Mouse (Mus musculus) adrenal gland, adult 10 weeks (tissue): ENCODE results near the gene Gm12184. TPM values are rescaled to one million over a fixed set of nuclear protein-coding genes. Genes with fewer than 3 reads are reported as not detected.

Experiments used
- polyA plus RNA-seq: library from polyadenylated mRNA; stranded (reverse); fragments of 350-450 nt; fragmentation: Illumina TruSeq; extraction: RNeasy Lipid Tissue Mini Kit (QIAGEN cat#74804); gene quantifications from one replicate; pipeline ENCODE4 v1.2.3, GENCODE M21; 2014; ENCODE audit warnings: low read depth, low replicate concordance

The Gm12184 gene
- 18.0 TPM for polyA plus RNA-seq

GRCm38 (mm10) chr11:48825979-48826751, at the start of gene Gm12184, which contains the start of gene Trim7:
Gene Gm12184, minus strand, starts transcription at chr11:48826655.
Gene Trim7, plus strand, starts transcription at chr11:48826140.

GRCm38 (mm10) chr11:48871201-48871772, 44.8 kb upstream of the Gm12184 start, which contains the start of gene Irgm1:
Gene Irgm1, minus strand, starts transcription at chr11:48871683.

GRCm38 (mm10) chr11:48816800-48817665, 9.4 kb downstream of the Gm12184 start, which contains the start of gene Trim41:
Gene Trim41, minus strand, starts transcription at chr11:48817353.

GRCm38 (mm10) chr11:48799921-48800701, 26.3 kb downstream of the Gm12184 start, which contains the start of gene Rack1:
Gene Rack1, plus strand, starts transcription at chr11:48800332.

Other genes starting within 250 kb of the Gm12184 start
- 110 TPM for gene Rack1, start 26.3 kb downstream of the Gm12184 start, polyA plus RNA-seq
- 14.2 TPM for gene Trim41, start 9.3 kb downstream of the Gm12184 start, polyA plus RNA-seq
- gene Trim7, start 515 bp downstream of the Gm12184 start, polyA plus RNA-seq: 7.5 TPM
- 80.0 TPM for gene Irgm1, start 45.0 kb upstream of the Gm12184 start, polyA plus RNA-seq
- 2.3 TPM for gene Gm5431, start 75.6 kb upstream of the Gm12184 start, polyA plus RNA-seq
- 1.6 TPM for gene Psme2b, start 119.5 kb upstream of the Gm12184 start, polyA plus RNA-seq
- 1.7 TPM for gene Olfr56, start 152.2 kb upstream of the Gm12184 start, polyA plus RNA-seq
- gene 9930111J21Rik1, start 152.7 kb upstream of the Gm12184 start, polyA plus RNA-seq: 2.4 TPM
- gene Gm12185, start 165.6 kb upstream of the Gm12184 start, polyA plus RNA-seq: 0.82 TPM
- gene Tgtp1, start 167.5 kb upstream of the Gm12184 start, polyA plus RNA-seq: 10.1 TPM
- 19.2 TPM for gene 9930111J21Rik2, start 224.6 kb upstream of the Gm12184 start, polyA plus RNA-seq
- gene Tgtp2, start 237.6 kb upstream of the Gm12184 start, polyA plus RNA-seq: 23.6 TPM
- gene Ifi47, start 249.9 kb upstream of the Gm12184 start, polyA plus RNA-seq: 9.7 TPM